Mouse (Mus musculus): ENCODE measurements around the gene Ncaph. TPM values are rescaled to one million over a fixed set of nuclear protein-coding genes. Genes with fewer than 3 reads are reported as not detected.

Gene Ncaph
- total and polyA plus RNA-seq, 3 experiments, result 53.4 to 74.1 (median 55.3) TPM

- no peak for TF ChIP-seq POLR2AphosphoS2 (IDR thresholded peaks at IDR 0.05; ENCODE audit: low read depth, low read length)
- TF ChIP-seq E2F4 (IDR thresholded peaks at IDR 0.05; ENCODE audit: insufficient replicate concordance, low read depth, low read length), result no peak
- TF ChIP-seq MAZ (IDR thresholded peaks at IDR 0.05; ENCODE audit: low read depth, low read length), result no peak
- TF ChIP-seq ETS1 (conservative IDR thresholded peaks at IDR 0.05; ENCODE audit: low read depth, low read length), result peak; percentile 77
- TF ChIP-seq CHD2 (IDR thresholded peaks at IDR 0.05; ENCODE audit: low read length), result no peak
- no peak for TF ChIP-seq ZC3H11A (IDR thresholded peaks at IDR 0.05; ENCODE audit: low read depth, low read length)
- no peak for TF ChIP-seq MXI1 (IDR thresholded peaks at IDR 0.05; ENCODE audit: low read depth, low read length)
- peak; percentile 37; the same call in 1 of the 2 replicates for TF ChIP-seq SIN3A (IDR thresholded peaks at IDR 0.05; ENCODE audit: low read length)
These were observed 31.9 kb upstream of the Ncaph start (continued) for GRCm38 (mm10) chr2:127165675-127166074.

GRCm38 (mm10) chr2:127145699-127146098, 11.9 kb upstream of the Ncaph start:
- no peak overlapping the region for H3K27ac ChIP-seq (ENCODE audit: insufficient read depth, low read depth)
- H3K4me2 ChIP-seq (ENCODE audit: insufficient read depth, low read depth, poor library complexity, severe bottlenecking), result no peak overlapping the region
- TF ChIP-seq ZC3H11A (IDR thresholded peaks at IDR 0.05; ENCODE audit: low read depth, low read length) (no peak), POLR2AphosphoS2 (IDR thresholded peaks at IDR 0.05; ENCODE audit: low read depth, low read length) (no peak), IRF4 (IDR thresholded peaks at IDR 0.05; ENCODE audit: low read depth, low read length) (no peak), BHLHE40 (IDR thresholded peaks at IDR 0.05; ENCODE audit: low read depth, low read length) (no peak), RCOR1 (conservative IDR thresholded peaks at IDR 0.05; ENCODE audit: low read depth, low read length) (no peak), MAFK (IDR thresholded peaks at IDR 0.05; ENCODE audit: insufficient replicate concordance, low read length) (no peak), CTCF (conservative IDR thresholded peaks at IDR 0.05 in 1 of 2, IDR thresholded peaks at IDR 0.05 in 1 of 2; ENCODE audit: low read depth in 2 of 2, low read length in 2 of 2) (no peak), MAZ (IDR thresholded peaks at IDR 0.05; ENCODE audit: low read depth, low read length) (no peak), ELF1 (IDR thresholded peaks at IDR 0.05; ENCODE audit: low read depth, low read length) (no peak), USF1 (IDR thresholded peaks at IDR 0.05; ENCODE audit: low read depth, low read length) (no peak), NRF1 (IDR thresholded peaks at IDR 0.05; ENCODE audit: low read depth, low read length) (no peak), E2F4 (IDR thresholded peaks at IDR 0.05; ENCODE audit: insufficient replicate concordance, low read depth, low read length) (no peak), TBP (conservative IDR thresholded peaks at IDR 0.05; ENCODE audit: low read depth, low read length) (no peak), CHD2 (IDR thresholded peaks at IDR 0.05; ENCODE audit: low read length) (no peak), JUN (IDR thresholded peaks at IDR 0.05; ENCODE audit: insufficient read depth, low read depth, low read length) (no peak), NELFE (IDR thresholded peaks at IDR 0.05; ENCODE audit: low read depth, low read length) (no peak), MXI1 (IDR thresholded peaks at IDR 0.05; ENCODE audit: low read depth, low read length) (no peak), RAD21 (IDR thresholded peaks at IDR 0.05; ENCODE audit: low read depth, low read length) (no peak)

More at GRCm38 (mm10) chr2:127145699-127146098, 11.9 kb upstream of the Ncaph start:
- H3K9me3 ChIP-seq (replicated peaks; ENCODE audit: low read length), result peaks cover 8% of the 10 kb centered on the region
- peaks cover 7 to 15% of the 10 kb centered on the region in 2 experiments for H3K36me3 ChIP-seq (replicated peaks in 1 of 2; ENCODE audit: control insufficient read depth in 1 of 2, insufficient read depth in 1 of 2, low read length in 1 of 2)
- dilution Hi-C loops (cut with MboI; ENCODE audit: extremely low pct_ligation_motif_present, extremely low pct_unique_long_range_greater_than_20kb, low sequenced_read_pairs) (no loop called here), in situ Hi-C loops (cut with MboI; ENCODE audit: low pct_ligation_motif_present, low pct_unique_long_range_greater_than_20kb, low sequenced_read_pairs) (no loop called here)
- H3K9ac ChIP-seq (ENCODE audit: insufficient read depth, low read depth), result no peak overlapping the region
- no peak for DNase-seq (ENCODE audit: extremely low read depth)
- H3K4me3 ChIP-seq (replicated peaks in 1 of 3; ENCODE audit: low read depth in 2 of 3, low read length in 2 of 3, poor library complexity in 1 of 3), result no peak overlapping the region
- peaks cover 15% of the 10 kb centered on the region for H3K79me2 ChIP-seq (replicated peaks; ENCODE audit: control insufficient read depth, extremely low read depth, insufficient read depth, poor library complexity, severe bottlenecking)
- H3K4me1 ChIP-seq (ENCODE audit: control insufficient read depth in 1 of 2, insufficient read depth in 2 of 2), result peaks cover 12 to 30% of the 10 kb centered on the region in 2 experiments
- no peaks in the 10 kb centered on the region for H3K27me3 ChIP-seq (replicated peaks)

Data from CH12.LX (cell line).